ENCODE assay signal across 21 mouse cellular contexts in genomic region chr5:115882165-115882564, GRCm38 (mm10). TPM values are rescaled to one million over a fixed set of nuclear protein-coding genes. Genes with fewer than 3 reads are reported as not detected.
A peak's percentile ranks its signal among the peaks of the same experiment; 100 is the strongest.
DNase-seq lines count a peak whose midpoint lies in the region; ATAC-seq lines count a peak whose summit lies in the region.
"Had no signal": no experiment of that assay in that cellular context is flagged by ENCODE, and none has a peak within 500 bp of the region (broad histone marks: within the 10 kb centered on the region; RNA-seq: fewer than 3 reads in every experiment).

No protein-coding gene starts in this region.

- peaks cover 60% of the 10 kb centered on the region for H3K36me3 ChIP-seq in kidney, embryonic 15.5 days
- H3K36me3 ChIP-seq: hindbrain, embryonic 15.5 days had no signal

- no peak overlapping the region for H3K9ac ChIP-seq in kidney, embryonic 15.5 days
- H3K9ac ChIP-seq: forebrain, embryonic 13.5 days; heart, embryonic 13.5 days; hindbrain, embryonic 15.5 days; limb, embryonic 13.5 days; liver, embryonic 15.5 days had no signal

- H3K27ac ChIP-seq in kidney, embryonic 15.5 days, result no peak overlapping the region
- H3K27ac ChIP-seq: forebrain, embryonic 13.5 days; heart, embryonic 13.5 days; hindbrain, embryonic 15.5 days; limb, embryonic 13.5 days; liver, embryonic 15.5 days; macrophage had no signal

- ATAC-seq in kidney, embryonic 15.5 days (replicated peaks; ENCODE audit: low FRiP score), result no peak
- ATAC-seq: forebrain, embryonic 13.5 days; inflammation-experienced regulatory T-cells, adult 6 months; Patski had no signal

- H3K9me3 ChIP-seq in kidney, embryonic 15.5 days (replicated peaks), result no peaks in the 10 kb centered on the region
- H3K9me3 ChIP-seq: forebrain, embryonic 13.5 days; heart, embryonic 13.5 days; hindbrain, embryonic 15.5 days; limb, embryonic 13.5 days; liver, embryonic 15.5 days had no signal

- H3K4me3 ChIP-seq in kidney, embryonic 15.5 days (replicated peaks), result no peak overlapping the region
- H3K4me3 ChIP-seq: forebrain, embryonic 13.5 days; heart, embryonic 13.5 days; hindbrain, embryonic 15.5 days; limb, embryonic 13.5 days; liver, embryonic 15.5 days had no signal

- WGBS in kidney, embryonic 15.5 days, result 66% methylated on average over 9 of the region's 9 CpGs

- DNase-seq in adrenal gland, postnatal 10 days, result peak; percentile 20
- no peak for DNase-seq in adrenal gland, adult 18-20 months (ENCODE audit: low spot score in 2 of 2)
- peak; percentile 48 for DNase-seq in kidney, adult 9 months
- peak; percentile 14 to 27 for DNase-seq in adrenal gland, postnatal 36 days
- DNase-seq in kidney, postnatal 14 days, result peak; percentile 46
- DNase-seq in cerebellum, adult 8-10 months, result no peak
- DNase-seq: cerebellum, adult 9-10 months; cerebellum, postnatal 36 days; gastrocnemius, postnatal 10 days; heart, postnatal 10 days; midbrain, embryonic 14.5 days; thymus, postnatal 4 days had no signal

- H3K4me2 ChIP-seq in kidney, embryonic 15.5 days, result no peak overlapping the region
- H3K4me2 ChIP-seq: forebrain, embryonic 13.5 days; heart, embryonic 13.5 days; hindbrain, embryonic 15.5 days; limb, embryonic 13.5 days; liver, embryonic 15.5 days had no signal

- H3K27me3 ChIP-seq in kidney, embryonic 15.5 days, result no peaks in the 10 kb centered on the region
- H3K27me3 ChIP-seq: forebrain, embryonic 13.5 days; heart, embryonic 13.5 days; hindbrain, embryonic 15.5 days; limb, embryonic 13.5 days; liver, embryonic 15.5 days; Patski had no signal

- H3K4me1 ChIP-seq in kidney, embryonic 15.5 days, result no peaks in the 10 kb centered on the region
- H3K4me1 ChIP-seq: forebrain, embryonic 13.5 days; heart, embryonic 13.5 days; hindbrain, embryonic 15.5 days; limb, embryonic 13.5 days had no signal

RNA-seq across cellular contexts. Expression of gene Cit, which starts 37.1 kb away (rescaled TPM):
- 10 to 100 TPM in 1 of 2 experiments, 1 to 10 TPM in 1; 6.6 to 13.7 TPM for total RNA-seq in adrenal gland, postnatal 10 days (2021)
- 1 to 10 TPM; 2.7 to 3.3 TPM for total RNA-seq in adrenal gland, adult 18-20 months (2021)
- 35.4 and 39.2 TPM in 2 replicates for polyA plus RNA-seq in kidney, embryonic 15.5 days (2015; fragmentation: Nextera tagmentation; extraction: Ambion mirVana)
- total RNA-seq in adrenal gland, postnatal 36 days (2021), result 1 to 10 TPM; 4.2 to 8.0 TPM

Comparison
In these comparisons a context has a peak if more than half of its experiments do, and no peak if none do; other contexts are left out.
1. DNase-seq: peak in adrenal gland, postnatal 10 days (single experiment), kidney, adult 9 months (single experiment), adrenal gland, postnatal 36 days (2 of 2) and kidney, postnatal 14 days (single experiment); none in adrenal gland, adult 18-20 months (0 of 2) and cerebellum, adult 8-10 months (single experiment).